Mouse (Mus musculus) MEL (cell line): ENCODE measurements at regions not wholly inside any gene's neighbourhood (a gene's known extent, or its start where the extent isn't known, plus 50 kb on each side); places are given as distances from the start of the nearest gene placed in this dataset.

ENCODE experiments used
- CTCF ChIP-seq, 3 experiments: IDR thresholded peaks in 2 of 3; conservative IDR thresholded peaks in 1 of 3; 2 replicates each; pipeline ENCODE4 v1.5.1; 2011 to 2012; ENCODE audit warnings: low read length in 3 of 3, low read depth in 2 of 3, mild to moderate bottlenecking in 2 of 3, improper control_type of control experiment in 1 of 3, inconsistent platforms in 1 of 3, mixed read lengths in 1 of 3, moderate library complexity in 1 of 3; ENCODE audit not compliant: control insufficient read depth in 1 of 3, insufficient read depth in 1 of 3, poor library complexity in 1 of 3, severe bottlenecking in 1 of 3
- MAFK ChIP-seq: IDR thresholded peaks from 2 replicates; pipeline ENCODE4 v1.6.1; 2011; ENCODE audit warnings: low read depth, mild to moderate bottlenecking, low read length, improper control_type of control experiment, borderline replicate concordance
- MXI1 ChIP-seq: IDR thresholded peaks from 2 replicates; pipeline ENCODE4 v1.6.1; 2011; ENCODE audit warnings: mild to moderate bottlenecking, low read depth, low read length, improper control_type of control experiment
- SMC3 ChIP-seq: IDR thresholded peaks from 2 replicates; pipeline ENCODE4 v1.6.1; 2011; ENCODE audit warnings: low read depth, low read length, improper control_type of control experiment
- TAL1 ChIP-seq: IDR thresholded peaks from 2 replicates; pipeline ENCODE4 v1.6.1; 2012; ENCODE audit warnings: mild to moderate bottlenecking, inconsistent platforms, low read length, moderate library complexity, mixed read lengths
- USF1 ChIP-seq: IDR thresholded peaks from 2 replicates; pipeline ENCODE4 v1.6.1; 2014; ENCODE audit warnings: low read depth, mild to moderate bottlenecking, inconsistent platforms, low read length, improper control_type of control experiment, moderate library complexity

- TF ChIP-seq SMC3 (no peak), TAL1 (no peak), MAFK (no peak), MXI1 (no peak), CTCF (IDR thresholded peaks at IDR 0.05 in 2 of 3, conservative IDR thresholded peaks at IDR 0.05 in 1 of 3; ENCODE audit: control insufficient read depth in 1 of 3, insufficient read depth in 1 of 3, low read depth in 2 of 3, low read length in 3 of 3, poor library complexity in 1 of 3, severe bottlenecking in 1 of 3) (no peak), USF1 (no peak)
Observed at GRCm38 (mm10) chr3:60889191-60889861, 113.3 kb upstream of the P2ry1 start.
